Mouse (Mus musculus) E14TG2a.4 (cell line): ENCODE data around the gene Hmgb4.

Experiments
- CTCF ChIP-seq: conservative IDR thresholded peaks from 2 replicates; pipeline ENCODE4 v1.5.1; 2014; ENCODE audit warnings: low read length
- NANOG ChIP-seq: IDR thresholded peaks from 2 replicates; pipeline ENCODE4 v1.6.1; 2014; ENCODE audit warnings: borderline replicate concordance, low read length, mixed read lengths
- POU5F1 ChIP-seq: IDR thresholded peaks from 2 replicates; pipeline ENCODE4 v1.6.1; 2014; ENCODE audit warnings: low read length, borderline replicate concordance

DNA sequence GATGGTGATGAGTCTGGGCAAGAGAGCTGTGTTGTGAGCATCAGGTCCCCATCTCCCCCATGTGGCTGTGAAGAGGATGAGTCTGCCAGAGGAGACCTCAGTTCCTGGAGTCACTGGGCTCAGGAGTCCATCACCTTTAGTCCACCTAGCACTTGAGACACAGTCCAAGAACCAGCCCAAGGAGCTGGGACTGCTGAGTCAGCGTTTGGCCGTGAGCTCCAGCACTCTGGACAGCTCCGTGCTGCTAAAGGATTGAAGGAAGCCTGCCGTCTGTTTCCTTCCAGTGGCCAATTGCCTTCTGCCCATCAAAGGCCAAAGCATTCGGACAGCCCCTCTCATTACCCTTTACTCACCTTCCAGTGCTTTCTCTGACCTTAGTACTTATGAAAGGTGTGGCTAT lies 12.1 kb downstream of the Hmgb4 start:
- no peak for TF ChIP-seq CTCF
- TF ChIP-seq NANOG = no peak
- no peak for TF ChIP-seq POU5F1
